Mouse (Mus musculus) cerebellum, adult 11-12 months (tissue): ENCODE measurements around the gene Cntrl.

Source experiments
- DNase-seq: peaks from one replicate; pipeline ENCODE4 v3.0.0; 2022

The Cntrl gene

GRCm38 (mm10) chr2:35178153-35178552 is 68.9 kb downstream of the Cntrl start:
- DNase-seq = no peak

GRCm38 (mm10) chr2:35183115-35183673 is 73.9 kb downstream of the Cntrl start:
- DNase-seq = no peak

GRCm38 (mm10) chr2:35188929-35189328 is 79.6 kb downstream of the Cntrl start:
- no peak for DNase-seq

DNA sequence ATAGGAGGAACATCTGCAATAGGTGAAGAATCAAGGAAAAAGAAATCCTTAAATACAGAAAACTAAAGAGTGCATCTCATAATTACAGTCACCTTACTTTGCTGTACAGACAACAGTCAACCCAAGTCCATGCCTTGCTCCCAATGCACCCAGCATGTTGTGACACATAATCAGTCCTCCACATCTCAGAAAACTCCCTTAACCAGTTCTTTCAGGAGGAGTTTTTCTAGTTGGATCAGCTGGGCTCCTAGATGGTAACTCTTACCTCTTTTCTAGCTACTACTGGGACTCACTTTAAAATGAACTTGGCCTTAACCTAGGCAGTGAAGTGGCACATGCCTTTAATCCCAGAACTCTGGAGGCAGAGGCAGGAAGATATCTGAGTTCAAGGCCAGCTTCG is 84.7 kb downstream of the Cntrl start:
- DNase-seq = no peak

DNA sequence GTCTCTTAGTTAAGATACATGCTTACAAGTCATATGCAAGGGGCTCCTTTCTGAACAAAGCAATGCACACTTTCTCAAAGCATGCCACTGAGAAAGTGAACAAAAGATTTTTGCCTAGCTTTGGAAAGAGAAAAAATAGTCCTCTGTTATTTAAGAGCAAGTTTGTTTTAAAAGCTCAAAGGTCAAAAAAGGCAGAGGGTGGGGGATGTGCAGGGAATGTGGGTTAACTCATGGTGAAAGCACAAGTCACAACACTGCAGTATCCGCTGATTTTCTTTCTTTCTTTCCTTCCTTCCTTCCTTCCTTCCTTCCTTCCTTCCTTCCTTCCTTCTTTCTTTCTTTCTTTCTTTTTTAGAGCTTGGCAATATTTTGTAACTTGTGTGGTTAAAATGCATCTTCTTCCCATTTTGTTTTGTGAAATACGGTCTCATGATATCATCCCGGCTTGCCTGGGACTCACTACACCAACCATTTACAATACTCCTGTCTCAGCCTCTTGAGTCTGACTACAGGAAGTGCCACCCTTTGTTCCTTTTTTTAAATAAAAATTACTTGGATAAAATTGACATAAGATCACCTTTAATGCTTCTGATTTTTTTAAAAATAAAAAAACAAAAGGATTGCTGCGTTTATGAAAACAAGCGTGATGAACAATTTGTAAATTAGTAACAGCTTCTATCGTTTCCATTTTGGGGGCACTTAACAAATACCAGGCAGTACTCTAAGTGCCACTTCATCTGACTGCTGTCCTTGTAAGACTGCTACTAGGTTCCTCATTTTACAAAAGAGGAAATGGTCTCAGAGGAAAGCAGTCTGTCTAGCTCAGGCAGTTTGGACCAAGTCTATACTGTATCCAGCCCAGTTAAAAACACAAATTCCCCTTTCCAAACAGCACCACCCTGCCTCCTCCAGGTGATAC is 86.6 kb downstream of the Cntrl start:
- DNase-seq = no peak

GRCm38 (mm10) chr2:35199541-35199940 is 90.2 kb downstream of the Cntrl start:
- no peak for DNase-seq

DNA sequence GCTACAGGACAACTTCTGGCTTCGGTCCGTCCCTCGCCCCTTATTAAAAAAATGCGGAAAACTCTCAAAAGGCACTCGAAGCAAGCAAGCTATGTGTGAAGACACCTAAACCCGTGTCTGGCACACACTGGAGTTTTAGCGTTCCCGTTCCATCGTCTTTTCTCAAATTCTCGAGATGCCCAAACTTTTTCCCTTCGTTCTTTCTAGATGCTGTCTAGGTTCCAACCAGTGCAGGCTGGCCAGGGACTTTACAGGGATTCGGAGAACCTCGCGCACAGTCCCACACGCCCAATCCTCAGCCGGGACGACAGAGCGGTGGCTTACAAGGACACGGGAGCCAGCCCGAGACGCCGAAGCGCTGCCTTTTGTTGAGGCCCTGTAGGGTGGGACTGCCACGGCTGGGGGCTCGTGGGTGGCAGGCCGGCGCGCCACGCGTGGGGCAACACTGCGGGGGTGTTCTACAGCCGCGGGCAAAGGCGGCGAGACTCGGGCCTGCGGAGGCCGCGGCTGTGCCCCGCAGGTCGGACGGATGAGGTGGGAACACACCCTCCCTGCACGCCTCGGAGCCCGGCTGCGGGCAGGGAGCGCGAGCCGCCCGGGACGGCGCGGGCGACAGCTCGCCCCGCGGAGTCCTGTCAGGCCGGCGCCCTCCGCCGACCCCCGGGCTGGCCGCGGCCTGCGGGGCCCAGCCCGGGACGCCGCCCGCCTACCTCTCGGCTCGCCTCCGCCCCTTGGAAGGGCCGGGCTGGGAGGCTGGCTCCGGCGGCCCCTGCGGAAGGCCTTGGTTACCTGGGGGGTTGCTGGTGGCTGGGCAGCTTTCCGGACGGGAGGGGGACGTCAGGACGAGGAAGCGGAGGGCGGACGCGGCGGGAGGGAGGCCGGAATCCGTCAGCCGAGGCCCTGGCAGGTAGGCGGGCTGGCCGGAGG is 90.9 kb downstream of the Cntrl start:
- DNase-seq = peak; percentile 59

DNA sequence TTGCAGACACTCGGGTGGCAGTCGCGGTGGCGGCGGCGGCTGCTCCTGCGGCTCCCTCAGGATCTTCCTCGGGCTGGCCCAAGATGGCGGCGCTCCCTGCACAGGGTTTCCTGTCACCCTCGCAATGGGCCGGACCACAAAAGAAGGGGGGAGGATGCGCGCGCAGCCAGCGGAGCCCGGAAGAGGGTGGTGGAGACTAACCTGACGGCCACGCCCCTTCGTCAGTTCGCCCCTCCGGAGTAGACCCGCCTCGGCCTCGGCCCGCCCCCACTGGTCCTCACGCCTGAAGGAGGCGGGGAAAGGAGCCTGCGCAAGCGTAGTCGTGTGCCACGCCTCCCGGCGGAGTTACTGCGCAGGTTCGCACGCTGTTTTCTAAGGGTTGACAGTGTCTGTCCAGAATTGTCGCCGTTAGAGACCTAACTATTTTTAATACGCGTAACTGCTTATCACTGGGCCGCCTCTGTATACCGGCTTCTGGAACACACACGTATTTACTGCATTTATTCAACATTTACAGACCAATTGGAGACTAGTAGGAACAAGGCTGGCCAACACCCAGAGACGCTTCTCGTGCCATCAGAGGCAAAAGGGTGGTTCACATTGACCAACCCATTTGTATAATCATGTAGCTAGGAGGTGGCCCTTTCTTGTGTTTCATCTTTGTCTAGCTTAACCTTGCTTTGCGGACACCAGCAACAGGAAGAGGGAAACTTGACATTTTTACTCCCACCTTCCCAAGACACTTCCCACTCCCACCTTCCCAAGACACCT is 91.8 kb downstream of the Cntrl start, which contains the start of gene Rab14:
TSS of gene Rab14 (minus strand) at position 223 of the 771 bp plus-strand sequence.
- peak; percentile 100 for DNase-seq

DNA sequence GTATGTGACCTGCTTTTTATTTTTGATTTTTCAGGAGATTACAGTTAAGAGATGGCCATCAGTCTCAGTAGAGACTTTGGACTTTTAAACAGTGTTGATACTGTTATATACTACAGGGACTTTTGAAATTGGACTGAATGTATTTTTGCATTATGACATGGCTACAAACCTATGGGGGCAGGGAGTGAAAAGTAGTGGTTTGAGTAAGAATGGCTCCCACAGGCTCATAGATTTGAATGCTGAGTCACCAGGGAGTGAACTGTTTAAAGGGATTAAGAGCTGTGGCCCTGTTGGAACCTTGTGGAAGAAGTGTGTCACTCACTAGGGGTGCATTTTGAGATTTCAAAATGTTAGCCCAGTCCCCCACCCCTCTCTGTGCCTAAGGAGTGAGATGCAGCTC is 94.4 kb downstream of the Cntrl start:
- no peak for DNase-seq

DNA sequence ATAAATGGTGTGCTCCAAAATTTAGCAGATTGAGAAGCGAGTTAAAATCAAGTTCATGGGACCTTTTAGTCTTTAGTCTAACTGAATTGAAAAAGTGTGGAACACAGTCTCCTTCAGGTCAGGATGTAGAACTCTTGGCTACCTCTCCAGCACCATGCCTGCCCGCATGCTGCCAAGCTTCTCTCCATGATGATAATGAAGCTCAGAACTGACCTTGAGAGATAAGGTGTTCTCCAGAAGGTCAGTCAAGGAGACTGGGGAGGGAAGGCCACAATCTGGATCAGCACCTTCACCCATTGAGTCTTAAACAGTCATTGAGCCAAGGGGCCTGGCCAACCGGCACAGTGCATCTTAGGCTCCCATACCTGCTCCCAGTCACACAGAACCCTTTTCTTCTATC is 97.5 kb downstream of the Cntrl start:
- no peak for DNase-seq

GRCm38 (mm10) chr2:35208054-35208453 is 98.8 kb downstream of the Cntrl start:
- no peak for DNase-seq

GRCm38 (mm10) chr2:35208931-35209665 is 99.8 kb downstream of the Cntrl start:
- no peak for DNase-seq

DNA sequence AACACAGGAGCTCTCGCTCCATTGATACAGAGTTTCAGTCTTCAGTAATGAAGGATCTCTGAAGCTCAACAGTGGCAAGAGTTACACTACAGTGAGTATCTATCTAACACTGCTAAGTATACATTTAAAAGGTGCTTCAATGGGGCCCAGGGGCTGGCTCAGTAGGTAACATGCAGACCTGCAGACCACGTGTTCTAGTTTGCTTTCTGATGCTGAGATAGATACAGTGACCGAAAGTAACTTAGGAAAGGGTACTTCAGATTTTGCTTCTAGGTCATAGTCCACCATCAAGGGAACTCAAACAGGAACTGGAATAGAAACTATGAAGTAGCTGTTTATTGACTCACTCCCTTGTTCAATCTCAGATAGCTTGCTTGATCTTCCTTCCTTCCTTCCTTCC is 102.4 kb downstream of the Cntrl start:
- DNase-seq = no peak

GRCm38 (mm10) chr2:35213345-35213910 is 104.1 kb downstream of the Cntrl start:
- DNase-seq = no peak

DNA sequence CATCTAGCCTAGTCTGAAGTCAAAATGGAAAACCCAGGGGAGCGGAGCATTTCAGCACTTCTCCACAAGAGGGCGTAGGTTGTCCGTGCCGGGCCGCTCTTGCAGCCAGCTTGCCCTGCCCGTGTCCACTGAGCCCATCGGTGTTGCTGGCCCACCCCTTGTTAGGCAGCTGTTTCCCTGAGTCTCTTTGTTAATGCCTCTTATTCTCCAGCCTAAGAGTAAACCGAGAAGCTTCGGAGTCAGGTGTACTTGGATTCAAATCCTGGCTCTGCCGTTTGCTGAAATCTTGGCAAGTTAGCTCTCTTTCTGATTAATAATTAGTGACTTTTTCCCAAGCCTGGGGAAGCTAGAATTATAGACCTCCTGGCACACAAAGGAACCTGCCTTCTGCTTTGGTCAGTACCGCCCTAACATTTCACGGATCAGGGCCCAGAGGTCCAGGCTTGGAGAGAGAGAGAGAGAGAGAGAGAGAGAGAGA is 105.6 kb downstream of the Cntrl start:
- DNase-seq = peak; percentile 58

DNA sequence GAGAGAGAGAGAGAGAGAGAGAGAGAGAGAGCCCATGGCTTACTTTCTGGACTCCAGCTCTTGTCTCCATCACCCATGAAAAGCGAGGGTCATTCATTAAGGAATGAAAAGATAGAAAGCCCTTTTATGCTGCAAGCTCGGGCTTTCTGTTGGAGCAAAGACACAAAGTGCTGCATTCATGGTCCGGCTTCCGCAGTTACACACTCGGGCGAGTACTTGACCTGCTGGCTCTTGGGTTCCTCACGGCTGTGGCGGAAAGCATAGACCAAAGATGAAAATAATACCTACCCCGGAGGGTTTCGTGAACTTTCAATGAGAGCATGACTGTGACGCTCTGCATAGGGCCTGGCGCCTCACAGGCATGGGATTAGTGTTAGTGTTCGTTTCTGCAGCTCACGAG is 106.1 kb downstream of the Cntrl start:
- no peak for DNase-seq

- no peak for DNase-seq
These were observed 107.4 kb downstream of the Cntrl start for GRCm38 (mm10) chr2:35216701-35217100.

DNA sequence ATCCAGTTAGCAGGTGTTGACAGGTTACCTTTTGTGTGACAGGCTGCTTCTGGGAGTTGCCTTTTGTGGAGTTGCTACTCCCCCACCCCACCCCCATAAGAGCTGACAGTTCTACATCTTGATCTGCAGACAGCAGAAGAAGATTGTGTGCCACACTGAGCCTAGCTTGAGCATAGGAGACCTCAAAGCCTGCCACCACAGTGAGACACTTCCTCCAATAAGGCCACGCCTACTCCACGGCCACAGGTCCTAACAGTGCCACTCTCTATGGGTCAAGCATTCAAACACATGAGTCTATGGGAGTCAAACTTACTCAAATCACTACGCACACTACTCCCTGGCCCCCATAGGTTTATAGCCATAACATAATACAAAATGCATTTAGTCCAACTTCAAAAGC is 109.4 kb downstream of the Cntrl start:
- DNase-seq = no peak

DNA sequence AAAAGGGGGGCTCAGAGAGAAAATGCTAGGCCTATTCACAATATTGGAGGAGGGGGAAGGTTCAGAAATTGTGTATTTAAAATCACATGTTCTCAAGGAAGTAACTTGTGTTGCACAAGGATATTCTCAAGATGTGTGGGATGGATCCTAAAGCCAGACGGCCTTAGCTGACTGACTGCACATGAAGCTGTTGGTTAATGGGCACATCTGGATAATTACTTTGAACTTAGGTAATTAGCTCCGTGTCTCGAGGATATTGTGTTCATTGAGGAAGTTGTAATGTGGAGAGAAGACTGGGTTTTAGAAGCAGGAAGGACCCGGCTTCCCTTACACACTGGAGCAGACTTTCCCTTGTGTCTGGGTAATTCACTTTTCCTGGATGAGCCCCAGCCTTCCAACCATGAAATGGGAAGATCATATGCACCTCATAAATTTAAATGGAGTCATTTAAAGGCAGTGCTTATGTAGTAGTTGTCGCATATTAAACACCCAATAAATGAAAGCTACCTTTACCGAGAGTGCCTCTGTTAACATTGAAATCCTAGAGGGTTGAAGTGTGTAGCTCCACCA is 113.6 kb downstream of the Cntrl start:
- no peak for DNase-seq

DNA sequence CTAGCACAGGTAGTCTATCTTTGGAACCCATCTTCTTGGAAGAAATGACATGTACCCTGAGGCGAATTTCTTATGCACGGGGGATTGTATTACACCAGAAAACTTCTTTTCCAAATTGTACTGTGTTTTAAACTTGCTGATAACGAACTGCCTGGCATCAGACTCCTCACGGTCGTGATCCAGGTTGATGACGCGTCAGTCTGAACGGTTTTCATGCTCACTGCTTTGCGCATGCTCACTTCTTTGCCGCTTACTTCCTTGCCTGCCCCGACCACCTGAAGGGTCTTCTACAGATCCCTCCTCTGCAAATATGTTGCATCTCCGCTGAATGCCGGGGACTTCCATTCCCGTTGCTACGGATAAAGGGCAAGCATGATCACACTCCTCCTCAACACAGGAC is 115.0 kb downstream of the Cntrl start:
- no peak for DNase-seq

- DNase-seq = no peak
These were observed 118.9 kb downstream of the Cntrl start for GRCm38 (mm10) chr2:35228145-35228544.
